Mouse (Mus musculus): ENCODE data around the gene Wdr86. TPM values are rescaled to one million over a fixed set of nuclear protein-coding genes. Genes with fewer than 3 reads are reported as not detected.

The Wdr86 gene
- polyA plus RNA-seq, 1 experiment = not detected

GRCm38 (mm10) chr5:24681436-24681835, 49.1 kb downstream of the Wdr86 start:
- TF ChIP-seq POLR2A (IDR thresholded peaks at IDR 0.05; ENCODE audit: insufficient read depth, low read depth, low read length) (no peak), CTCF (IDR thresholded peaks at IDR 0.05; ENCODE audit: insufficient read depth, low read depth, low read length) (no peak)
- 60% methylated on average over 1 of the region's 1 CpGs for WGBS
- H3K4me1 ChIP-seq (ENCODE audit: control insufficient read depth, insufficient read depth, low read length) = peaks cover 5% of the 10 kb centered on the region
- no peak overlapping the region for H3K27ac ChIP-seq (ENCODE audit: insufficient read depth, low read depth, low read length)
- H3K4me3 ChIP-seq (ENCODE audit: insufficient read depth, low read depth, low read length) = no peak overlapping the region

DNA sequence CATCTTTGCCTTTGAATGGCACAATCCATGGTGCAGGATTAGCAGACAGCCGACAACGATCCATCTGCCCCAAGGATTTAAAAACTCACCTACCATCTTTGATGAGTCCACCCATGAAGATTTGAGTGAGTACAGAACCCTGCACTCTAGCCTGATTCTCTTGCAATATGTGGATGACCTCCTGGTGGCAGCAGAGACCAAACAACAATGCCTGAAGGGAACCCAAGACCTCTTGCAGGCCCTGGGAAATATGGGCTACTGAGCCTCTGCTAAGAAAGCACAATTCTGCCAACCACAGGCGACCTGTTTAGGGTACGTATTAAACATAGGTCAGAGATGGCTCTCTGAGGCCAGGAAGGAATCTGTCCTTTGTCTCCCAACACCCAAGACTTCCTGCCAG, 56.3 kb downstream of the Wdr86 start:
- Histone ChIP-seq H3K4me3 (ENCODE audit: insufficient read depth, low read depth, low read length) (no peak overlapping the region), H3K27ac (ENCODE audit: insufficient read depth, low read depth, low read length) (no peak overlapping the region)
- WGBS = 17% methylated on average over 4 of the region's 4 CpGs

More for the DNA sequence above, 56.3 kb downstream of the Wdr86 start:
- H3K4me1 ChIP-seq (ENCODE audit: control insufficient read depth, insufficient read depth, low read length) = no peaks in the 10 kb centered on the region
- TF ChIP-seq POLR2A (IDR thresholded peaks at IDR 0.05; ENCODE audit: insufficient read depth, low read depth, low read length) = no peak
- TF ChIP-seq CTCF (IDR thresholded peaks at IDR 0.05; ENCODE audit: insufficient read depth, low read depth, low read length) = no peak

Other genes starting within 250 kb of the Wdr86 start
- not detected in 2 replicates for gene Gbx1, start 203.5 kb downstream of the Wdr86 start, polyA plus RNA-seq (2012; ENCODE audit: insufficient read depth, insufficient read length, low replicate concordance, missing spikeins)
- gene Asb10, start 189.7 kb downstream of the Wdr86 start, polyA plus RNA-seq (2012; ENCODE audit: insufficient read depth, insufficient read length, low replicate concordance, missing spikeins) = not detected in 2 replicates
- not detected in 2 replicates for gene 4931409K22Rik, start 173.9 kb downstream of the Wdr86 start, polyA plus RNA-seq (2012; ENCODE audit: insufficient read depth, insufficient read length, low replicate concordance, missing spikeins)
- gene Abcf2, start 153.3 kb downstream of the Wdr86 start, polyA plus RNA-seq (2012; ENCODE audit: insufficient read depth, insufficient read length, low replicate concordance, missing spikeins) = not detected in 2 replicates
- not detected in 2 replicates for gene Chpf2, start 144.0 kb downstream of the Wdr86 start, polyA plus RNA-seq (2012; ENCODE audit: insufficient read depth, insufficient read length, low replicate concordance, missing spikeins)
- gene Smarcd3, start 106.3 kb downstream of the Wdr86 start, polyA plus RNA-seq (2012; ENCODE audit: insufficient read depth, insufficient read length, low replicate concordance, missing spikeins) = not detected in 2 replicates
- gene Nub1, start 45.2 kb downstream of the Wdr86 start, polyA plus RNA-seq (2012; ENCODE audit: insufficient read depth, insufficient read length, low replicate concordance, missing spikeins) = not detected in 2 replicates
- not detected in 2 replicates for gene Crygn, start 27.3 kb upstream of the Wdr86 start, polyA plus RNA-seq (2012; ENCODE audit: insufficient read depth, insufficient read length, low replicate concordance, missing spikeins)
- not detected in 2 replicates for gene Rheb, start 111.9 kb upstream of the Wdr86 start, polyA plus RNA-seq (2012; ENCODE audit: insufficient read depth, insufficient read length, low replicate concordance, missing spikeins)

Measured in olfactory bulb, adult 2 months (tissue).